Mouse (Mus musculus) lung, postnatal 0 days (tissue): ENCODE data around the gene Efnb3.

ENCODE experiments used
- CTCF ChIP-seq: IDR thresholded peaks from 2 replicates; pipeline ENCODE4 v1.5.1; 2016; ENCODE audit warnings: antibody characterized with exemption, mild to moderate bottlenecking
- EP300 ChIP-seq: IDR thresholded peaks from 2 replicates; pipeline ENCODE4 v1.6.1; 2016; ENCODE audit warnings: antibody characterized with exemption, mild to moderate bottlenecking, control low read depth

- no peak for TF ChIP-seq CTCF
- no peak for TF ChIP-seq EP300
Observed at GRCm38 (mm10) chr11:69528031-69528390, 32.0 kb downstream of the Efnb3 start.
